In the genomic region with DNA sequence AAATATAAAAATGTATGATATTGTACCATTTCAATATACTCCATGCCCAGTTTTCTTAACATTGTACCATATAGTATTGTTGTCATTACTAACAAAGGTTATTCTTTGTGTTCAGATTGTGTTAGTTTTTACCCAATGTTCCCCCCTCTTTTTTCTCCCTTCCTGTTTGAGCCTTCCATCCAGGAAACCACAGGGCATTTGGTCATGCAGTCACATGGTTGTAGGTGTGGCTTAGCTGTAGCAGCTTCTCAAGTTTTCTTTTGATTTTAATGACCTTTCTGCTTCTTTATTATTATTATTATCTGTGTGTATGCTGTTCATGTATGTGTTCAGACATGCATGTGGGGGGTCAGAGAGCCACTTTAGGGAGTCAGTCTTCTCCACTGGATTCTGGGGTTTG, we compare ENCODE assay signal across 18 mouse cellular contexts. TPM values are rescaled to one million over a fixed set of nuclear protein-coding genes. Genes with fewer than 3 reads are reported as not detected.
DNase-seq lines count a peak whose midpoint lies in the region; ATAC-seq and TF ChIP-seq lines count a peak whose summit lies in the region.
"Had no signal": no experiment of that assay in that cellular context is flagged by ENCODE, and none has a peak within 500 bp of the region (broad histone marks: within the 10 kb centered on the region; RNA-seq: fewer than 3 reads in every experiment).

No protein-coding gene starts in this region.

- TF ChIP-seq EP300 in CH12.LX (IDR thresholded peaks at IDR 0.05; ENCODE audit: low read length), result no peak

- dilution Hi-C loops in CH12.LX (cut with MboI; ENCODE audit: extremely low pct_ligation_motif_present, extremely low pct_unique_long_range_greater_than_20kb, low sequenced_read_pairs), result no loop called here

- DNase-seq in 416B (ENCODE audit: low read depth), result peak; percentile 74
- DNase-seq in CH12.LX (ENCODE audit: extremely low read depth), result peak; percentile 26
- no peak for DNase-seq in lung, postnatal 14 days
- no peak for DNase-seq in MN1 (ENCODE audit: low spot score)
- DNase-seq: adrenal gland, adult 2 months; adrenal gland, postnatal 25 days; cerebellum, adult 2 months; cerebellum, postnatal 10 days; gastrocnemius, postnatal 36 days; heart, adult 2 months had no signal

- peaks cover 10% of the 10 kb centered on the region for H3K9me3 ChIP-seq in CH12.LX (replicated peaks; ENCODE audit: low read length)
- H3K9me3 ChIP-seq: embryonic facial prominence, embryonic 12.5 days; forebrain, embryonic 15.5 days; heart, embryonic 12.5 days; hindbrain, embryonic 15.5 days had no signal

- H3K27me3 ChIP-seq in CH12.LX (replicated peaks) (no peaks in the 10 kb centered on the region), myocyte (ENCODE audit: control insufficient read depth, insufficient read depth, insufficient read length) (no peaks in the 10 kb centered on the region)
- H3K27me3 ChIP-seq: embryonic facial prominence, embryonic 12.5 days; forebrain, embryonic 15.5 days; heart, embryonic 12.5 days; hindbrain, embryonic 15.5 days; Patski had no signal

- peaks cover 0 to 27% of the 10 kb centered on the region in 2 experiments; a peak in 2 of 4 replicates for H3K4me1 ChIP-seq in CH12.LX (ENCODE audit: control insufficient read depth in 1 of 2, insufficient read depth in 2 of 2)
- H3K4me1 ChIP-seq: embryonic facial prominence, embryonic 12.5 days; forebrain, embryonic 15.5 days; heart, embryonic 12.5 days; hindbrain, embryonic 15.5 days had no signal

- H3K79me2 ChIP-seq in CH12.LX (replicated peaks; ENCODE audit: control insufficient read depth, extremely low read depth, insufficient read depth, poor library complexity, severe bottlenecking), result no peaks in the 10 kb centered on the region
- peaks cover 13% of the 10 kb centered on the region for H3K79me2 ChIP-seq in myocyte (ENCODE audit: control insufficient read depth, insufficient read depth)

- TF ChIP-seq POLR2A in CH12.LX (IDR thresholded peaks at IDR 0.05; ENCODE audit: low read depth, low read length) (no peak), myocyte (IDR thresholded peaks at IDR 0.05; ENCODE audit: insufficient read length, low read depth) (no peak)

- peaks cover 21 to 75% of the 10 kb centered on the region in 2 experiments for H3K36me3 ChIP-seq in CH12.LX (replicated peaks in 1 of 2; ENCODE audit: control insufficient read depth in 1 of 2, insufficient read depth in 1 of 2, low read length in 1 of 2)
- peaks cover 33% of the 10 kb centered on the region for H3K36me3 ChIP-seq in myocyte (ENCODE audit: control insufficient read depth, insufficient read depth)

- no peak overlapping the region for H3K27ac ChIP-seq in CH12.LX (ENCODE audit: insufficient read depth, low read depth)
- H3K27ac ChIP-seq: embryonic facial prominence, embryonic 12.5 days; forebrain, embryonic 15.5 days; heart, adult 2 months; hindbrain, embryonic 15.5 days had no signal

- no peak for TF ChIP-seq CTCF in CH12.LX (conservative IDR thresholded peaks at IDR 0.05 in 1 of 2, IDR thresholded peaks at IDR 0.05 in 1 of 2; ENCODE audit: low read depth in 2 of 2, low read length in 2 of 2)

- H3K4me3 ChIP-seq in CH12.LX (replicated peaks in 1 of 3; ENCODE audit: low read depth in 2 of 3, low read length in 2 of 3, poor library complexity in 1 of 3) (no peak overlapping the region), myocyte (no peak overlapping the region)
- H3K4me3 ChIP-seq: embryonic facial prominence, embryonic 12.5 days; forebrain, embryonic 15.5 days; heart, adult 2 months; heart, embryonic 12.5 days; hindbrain, embryonic 15.5 days had no signal

- H3ac ChIP-seq in myocyte (ENCODE audit: control insufficient read depth, insufficient read length), result no peak overlapping the region

- H3K9ac ChIP-seq in CH12.LX (ENCODE audit: insufficient read depth, low read depth), result no peak overlapping the region
- H3K9ac ChIP-seq: embryonic facial prominence, embryonic 12.5 days; forebrain, embryonic 15.5 days; heart, embryonic 12.5 days; hindbrain, embryonic 15.5 days had no signal

- no peak overlapping the region for H3K4me2 ChIP-seq in CH12.LX (ENCODE audit: insufficient read depth, low read depth, poor library complexity, severe bottlenecking)
- H3K4me2 ChIP-seq in myocyte (ENCODE audit: low read depth), result peak overlapping the region; percentile 27
- H3K4me2 ChIP-seq: embryonic facial prominence, embryonic 12.5 days; forebrain, embryonic 15.5 days; heart, embryonic 12.5 days; hindbrain, embryonic 15.5 days had no signal

- TF ChIP-seq RAD21 in CH12.LX (IDR thresholded peaks at IDR 0.05; ENCODE audit: low read depth, low read length), result no peak

- peak; percentile 74 for ATAC-seq in granulocyte monocyte progenitor cell, adult 5-6 weeks (replicated peaks; ENCODE audit: poor library complexity, severe bottlenecking)
- ATAC-seq: CD4-positive, CD25-positive, alpha-beta regulatory T cell, adult 4 months; forebrain, embryonic 15.5 days; Patski had no signal

- in situ Hi-C loops in CH12.LX (cut with MboI; ENCODE audit: low pct_ligation_motif_present, low pct_unique_long_range_greater_than_20kb, low sequenced_read_pairs), result no loop called here

TF ChIP-seq in CH12.LX, 34 proteins besides CTCF, POLR2A, EP300 and RAD21:
- TF ChIP-seq USF1 (IDR thresholded peaks at IDR 0.05; ENCODE audit: low read depth, low read length), result peak; percentile 16; the same call in 1 of the 2 replicates
- TF ChIP-seq USF2 (conservative IDR thresholded peaks at IDR 0.05; ENCODE audit: low read depth, low read length), result no peak
TF ChIP-seq in CH12.LX: peak in this region for 1.

TF ChIP-seq in myocyte, 11 proteins besides CTCF, POLR2A, EP300 and RAD21:
- no peak for TF ChIP-seq E2F4 (IDR thresholded peaks at IDR 0.05; ENCODE audit: insufficient read depth)
- TF ChIP-seq USF1 (IDR thresholded peaks at IDR 0.05; ENCODE audit: low read depth), result peak; percentile 41

RNA-seq across cellular contexts. Expression of gene Rabep1, which starts 47.0 kb away (rescaled TPM):
- 22.3 and 23.8 TPM in 2 replicates for total RNA-seq in CH12.LX (2012; rRNA removed)
- 26.1 and 33.4 TPM in 2 replicates for total RNA-seq in CH12.LX (2014; rRNA removed)
- 28.3 and 34.7 TPM in 2 replicates for polyA plus RNA-seq in CH12.LX (2012; ENCODE audit: insufficient read length, low read depth)
- 20.4 and 22.5 TPM in 2 replicates for total RNA-seq in granulocyte monocyte progenitor cell, adult 5-6 weeks (2014; fragmentation: Nextera tagmentation)
- total RNA-seq in granulocyte monocyte progenitor cell, adult 5-6 weeks (2017), result 32.1 and 36.9 TPM in 2 replicates
- polyA plus RNA-seq in myocyte (2012; fragmentation: generic; extraction: Trizol), result 16.1 TPM

Comparison
In these comparisons a context has a peak if more than half of its experiments do, and no peak if none do; other contexts are left out.
1. DNase-seq: peak in 416B (single experiment) and CH12.LX (single experiment); none in lung, postnatal 14 days (single experiment) and MN1 (single experiment).